Mouse (Mus musculus) heart, embryonic 15.5 days (tissue): ENCODE measurements around the gene Tbc1d21. TPM values are rescaled to one million over a fixed set of nuclear protein-coding genes. Genes with fewer than 3 reads are reported as not detected.

Experiments
- ATAC-seq: fragments of 200-750 bp; cut with Nextera tagmentation; replicated peaks from 2 replicates; pipeline ENCODE4 v1.8.0; 2017; ENCODE audit warnings: low read depth, moderate TSS enrichment; ENCODE audit not compliant: insufficient number of reproducible peaks, insufficient read depth, low FRiP score
- H3K27ac ChIP-seq: fragments of 300-500 bp; sonication (generic); 2 replicates; pipeline ENCODE4 v1.5.1; 2015; ENCODE audit warnings: mild to moderate bottlenecking, inconsistent platforms
- H3K27me3 ChIP-seq: fragments of 300-500 bp; sonication (generic); 2 replicates; pipeline ENCODE4 v1.6.1; 2015; ENCODE audit warnings: inconsistent platforms
- H3K36me3 ChIP-seq: fragments of 300-500 bp; sonication (generic); 2 replicates; pipeline ENCODE4 v1.6.1; 2015; ENCODE audit warnings: mild to moderate bottlenecking, inconsistent platforms
- H3K4me1 ChIP-seq: fragments of 300-500 bp; sonication (generic); replicated peaks from 2 replicates; pipeline ENCODE4 v1.6.1; 2015; ENCODE audit warnings: inconsistent platforms
- H3K4me2 ChIP-seq: fragments of 300-500 bp; sonication (generic); 2 replicates; pipeline ENCODE4 v1.6.1; 2015; ENCODE audit warnings: inconsistent platforms, mild to moderate bottlenecking, moderate library complexity
- H3K4me3 ChIP-seq: fragments of 300-500 bp; sonication (generic); 2 replicates; pipeline ENCODE4 v1.5.1; 2015; ENCODE audit warnings: mild to moderate bottlenecking, inconsistent platforms
- H3K9ac ChIP-seq: fragments of 300-500 bp; sonication (generic); 2 replicates; pipeline ENCODE4 v1.6.1; 2015; ENCODE audit warnings: mild to moderate bottlenecking, inconsistent platforms
- H3K9me3 ChIP-seq: fragments of 300-500 bp; sonication (generic); replicated peaks from 2 replicates; pipeline ENCODE4 v1.6.1; 2016; ENCODE audit warnings: inconsistent platforms
- whole genome bisulfite sequencing: fragments of 180-500 bp; shearing (Covaris S2); methylation state at CpG from one replicate; pipeline ENCODE4 v1.1.7; 2015; ENCODE audit warnings: mixed read lengths; 5-methylcytosine and 5-hydroxymethylcytosine counted together
- polyA plus RNA-seq: library from polyadenylated mRNA; unstranded; fragments of >200 nt; fragmentation: Nextera tagmentation; extraction: Ambion mirVana; gene quantifications from 2 replicates; pipeline ENCODE4 v1.2.1, GENCODE M21; 2015

Gene Tbc1d21
- polyA plus RNA-seq, 1 experiment from 2014 or later = not detected

DNA sequence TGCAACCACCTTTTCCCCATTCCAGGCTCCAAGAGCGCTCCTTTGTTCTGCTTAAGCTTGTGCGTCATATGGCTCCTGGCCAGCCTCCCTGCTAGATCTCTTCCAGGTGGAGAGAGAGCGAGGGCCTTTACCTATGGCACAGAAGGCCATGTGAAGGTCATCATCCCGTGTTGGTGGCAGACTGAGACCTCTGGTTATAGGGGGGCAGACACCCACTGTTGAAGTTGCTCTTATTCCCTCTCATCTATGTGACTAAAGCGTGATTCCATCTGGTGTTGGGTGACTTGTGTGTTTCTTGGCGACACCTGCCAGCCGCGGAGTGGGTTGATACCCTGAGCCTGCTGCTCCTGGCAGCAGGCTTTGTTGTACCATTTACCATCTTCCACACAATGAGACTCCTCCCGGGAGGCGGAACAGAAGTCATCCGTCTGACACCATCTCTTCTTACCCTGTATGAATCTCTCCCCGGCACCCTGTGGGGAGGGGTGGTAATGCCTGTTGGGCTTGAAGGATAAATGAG is 3.7 kb upstream of the Tbc1d21 start:
- no peaks in the 10 kb centered on the region for H3K9me3 ChIP-seq
- no peak overlapping the region for H3K4me3 ChIP-seq
- no peak overlapping the region for H3K4me2 ChIP-seq
- H3K4me1 ChIP-seq = peaks cover 3% of the 10 kb centered on the region; the same call in 1 of the 2 replicates
- no peak overlapping the region for H3K9ac ChIP-seq
- H3K36me3 ChIP-seq = no peaks in the 10 kb centered on the region
- ATAC-seq = no peak
- no peak overlapping the region for H3K27ac ChIP-seq
- H3K27me3 ChIP-seq = peaks cover 7% of the 10 kb centered on the region; the same call in 1 of the 2 replicates
- WGBS = 71% methylated on average over 12 of the region's 12 CpGs

DNA sequence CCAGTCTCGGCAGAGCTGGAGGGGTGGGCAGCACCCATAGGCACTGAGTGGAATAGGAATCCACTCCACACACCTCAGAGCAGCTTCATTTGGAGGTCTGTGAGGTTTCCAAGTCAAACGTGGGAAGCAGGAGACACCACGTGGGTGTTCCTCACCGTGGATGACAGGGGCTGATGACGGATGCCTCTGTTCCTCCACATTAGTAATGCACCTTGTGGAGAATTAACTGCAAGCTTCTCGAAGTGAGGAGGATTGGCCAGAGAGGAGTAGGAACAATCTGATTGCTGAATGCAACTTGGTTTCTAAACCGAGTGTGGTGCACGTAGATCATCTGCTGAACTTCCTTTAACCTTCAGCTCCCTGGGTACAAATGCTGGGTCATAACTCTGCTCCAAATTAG is 1.7 kb upstream of the Tbc1d21 start:
- no peak overlapping the region for H3K4me2 ChIP-seq
- no peak for ATAC-seq
- no peaks in the 10 kb centered on the region for H3K9me3 ChIP-seq
- H3K4me1 ChIP-seq = no peaks in the 10 kb centered on the region
- H3K27ac ChIP-seq = no peak overlapping the region
- H3K36me3 ChIP-seq = no peaks in the 10 kb centered on the region
- H3K27me3 ChIP-seq = peaks cover 7% of the 10 kb centered on the region; the same call in 1 of the 2 replicates
- WGBS = 45% methylated on average over 8 of the region's 8 CpGs
- H3K4me3 ChIP-seq = no peak overlapping the region
- H3K9ac ChIP-seq = no peak overlapping the region

DNA sequence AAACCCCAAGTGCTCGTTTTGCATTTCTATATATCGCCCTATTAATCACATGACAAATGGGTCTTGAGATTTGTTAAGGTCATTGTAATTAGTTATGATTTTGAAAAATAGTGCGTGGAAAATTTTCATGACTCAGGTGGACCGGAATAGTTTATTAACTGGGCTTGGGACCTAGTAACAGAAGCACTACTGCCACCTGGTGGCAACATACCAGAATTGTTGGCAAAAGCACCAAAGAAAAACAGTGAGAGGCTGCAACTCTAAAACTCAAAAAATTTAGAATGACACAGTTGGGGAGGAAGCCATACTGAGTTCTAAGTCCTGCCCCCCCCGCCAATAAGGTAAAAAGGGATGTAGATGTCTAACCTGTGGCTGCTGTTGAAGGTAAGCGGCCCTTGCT is 611 bp downstream of the Tbc1d21 start:
- Histone ChIP-seq H3K36me3 (no peaks in the 10 kb centered on the region), H3K27me3 (peaks cover under 1% of the 10 kb centered on the region; the same call in 1 of the 2 replicates), H3K9ac (no peak overlapping the region), H3K4me2 (no peak overlapping the region), H3K4me3 (no peak overlapping the region), H3K27ac (no peak overlapping the region), H3K4me1 (no peaks in the 10 kb centered on the region), H3K9me3 (no peaks in the 10 kb centered on the region)
- WGBS = 38% methylated on average over 6 of the region's 6 CpGs
- no peak for ATAC-seq

DNA sequence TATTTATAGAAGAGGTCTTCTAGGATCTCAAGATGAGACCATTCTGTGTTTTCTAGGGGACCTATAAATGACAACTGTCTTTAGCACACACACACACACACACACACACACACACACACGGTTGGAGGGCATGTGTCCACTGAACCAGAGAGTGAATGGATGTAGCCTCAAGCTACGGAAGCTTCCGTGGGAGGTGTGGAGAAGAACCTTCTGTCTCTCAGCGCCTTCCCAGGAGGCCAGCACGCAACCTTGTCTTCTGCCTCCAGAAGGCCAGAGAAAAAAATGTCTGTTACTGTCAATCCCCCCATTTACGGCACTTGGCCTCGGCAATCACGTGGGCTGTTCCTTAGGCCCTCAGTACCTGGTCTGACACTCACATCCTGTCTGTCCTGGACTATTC is 5.9 kb downstream of the Tbc1d21 start:
- Histone ChIP-seq H3K4me3 (no peak overlapping the region), H3K27ac (no peak overlapping the region), H3K36me3 (no peaks in the 10 kb centered on the region), H3K4me1 (no peaks in the 10 kb centered on the region), H3K9me3 (no peaks in the 10 kb centered on the region), H3K9ac (no peak overlapping the region), H3K4me2 (no peak overlapping the region), H3K27me3 (no peaks in the 10 kb centered on the region; the same call in 1 of the 2 replicates)
- WGBS = 78% methylated on average over 8 of the region's 8 CpGs
- no peak for ATAC-seq

DNA sequence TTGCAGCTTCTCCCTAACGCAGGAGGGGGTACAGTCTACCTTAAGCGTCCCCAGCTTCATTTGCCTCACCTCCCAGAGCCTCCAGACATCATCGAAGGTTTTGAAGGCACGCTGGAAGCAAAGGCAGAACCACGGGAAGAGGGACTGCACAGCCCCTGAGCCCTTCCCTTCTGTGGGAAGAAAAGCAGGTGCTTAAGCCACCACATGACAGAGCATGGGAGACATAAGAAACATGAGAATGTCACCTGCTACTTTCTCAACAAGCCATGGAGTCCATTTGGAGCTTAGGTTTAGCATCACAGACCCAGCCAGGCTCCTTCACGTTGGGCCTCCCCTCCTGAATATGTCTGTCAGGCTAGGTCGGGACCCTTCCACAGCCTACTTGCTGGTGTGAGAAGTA is 8.3 kb downstream of the Tbc1d21 start:
- no peak for ATAC-seq
- no peaks in the 10 kb centered on the region for H3K4me1 ChIP-seq
- no peak overlapping the region for H3K9ac ChIP-seq
- no peak overlapping the region for H3K4me2 ChIP-seq
- no peaks in the 10 kb centered on the region; the same call in 1 of the 2 replicates for H3K27me3 ChIP-seq
- 71% methylated on average over 7 of the region's 7 CpGs for WGBS
- H3K9me3 ChIP-seq = no peaks in the 10 kb centered on the region
- no peaks in the 10 kb centered on the region for H3K36me3 ChIP-seq
- H3K27ac ChIP-seq = no peak overlapping the region
- H3K4me3 ChIP-seq = no peak overlapping the region

DNA sequence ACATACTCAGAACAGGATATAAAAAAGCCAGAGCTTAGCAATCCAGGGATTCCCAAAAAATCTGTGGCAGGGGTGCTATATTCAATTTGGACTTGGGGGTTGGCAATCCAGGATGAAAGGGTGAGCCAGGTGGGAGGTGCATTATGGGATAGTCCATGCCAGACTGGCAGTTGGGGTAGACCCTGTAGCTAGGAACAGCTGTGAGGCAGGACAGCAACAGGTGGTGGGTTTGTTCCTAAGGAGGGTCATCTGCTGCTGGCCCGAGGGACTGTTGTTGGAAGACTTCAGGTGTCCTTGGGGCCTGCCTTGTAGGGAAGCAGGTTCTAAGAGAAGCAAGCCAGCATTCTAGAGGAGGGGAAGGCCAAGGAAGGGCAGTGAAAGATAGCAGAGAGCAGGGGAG is 8.9 kb downstream of the Tbc1d21 start:
- Histone ChIP-seq H3K27me3 (no peaks in the 10 kb centered on the region; the same call in 1 of the 2 replicates), H3K9ac (no peak overlapping the region), H3K36me3 (no peaks in the 10 kb centered on the region), H3K9me3 (no peaks in the 10 kb centered on the region), H3K27ac (no peak overlapping the region), H3K4me3 (no peak overlapping the region), H3K4me2 (no peak overlapping the region), H3K4me1 (no peaks in the 10 kb centered on the region)
- ATAC-seq = no peak
- WGBS = 94% methylated on average over 1 of the region's 1 CpGs

DNA sequence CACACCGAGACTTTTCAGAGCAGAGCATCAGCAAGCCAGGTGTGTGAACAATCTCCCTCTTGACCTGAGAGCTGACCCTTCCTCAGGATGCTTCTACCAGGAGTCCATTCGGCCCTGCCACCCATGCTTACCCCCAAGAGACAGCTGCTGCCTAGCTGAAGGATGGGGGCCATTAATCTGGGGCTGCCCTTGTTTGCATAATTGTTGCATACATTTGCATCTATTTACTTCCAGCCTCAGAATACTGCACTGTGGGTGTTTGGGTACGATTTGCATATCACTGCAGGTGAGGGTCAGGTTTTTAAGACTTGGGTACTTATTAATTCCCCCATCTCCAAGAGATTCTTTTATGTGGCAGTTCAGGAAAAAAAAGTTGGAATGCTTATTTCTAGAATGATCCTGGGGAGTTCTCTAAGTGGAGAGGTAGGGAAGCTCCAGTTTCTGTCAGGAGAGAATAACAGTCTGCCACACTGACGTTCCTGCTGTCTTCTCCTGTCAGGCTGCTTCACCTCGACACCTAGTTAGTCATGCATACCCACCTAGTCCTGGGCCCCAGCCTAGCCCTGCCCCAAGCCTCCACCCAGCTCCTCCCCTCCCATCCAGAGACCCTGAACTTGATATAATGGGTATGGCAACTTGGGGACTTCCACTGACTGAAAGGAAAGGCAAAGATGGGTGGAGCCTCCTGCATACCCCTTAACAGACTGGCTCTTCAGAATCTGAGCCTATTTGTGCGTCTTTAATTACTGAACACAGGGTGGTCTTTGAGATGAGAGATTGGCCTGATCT is 14.8 kb downstream of the Tbc1d21 start:
- Histone ChIP-seq H3K36me3 (no peaks in the 10 kb centered on the region), H3K4me3 (no peak overlapping the region), H3K4me2 (no peak overlapping the region), H3K4me1 (no peaks in the 10 kb centered on the region), H3K27me3 (no peaks in the 10 kb centered on the region), H3K9me3 (no peaks in the 10 kb centered on the region), H3K9ac (no peak overlapping the region), H3K27ac (no peak overlapping the region)
- ATAC-seq = no peak
- 26% methylated on average over 6 of the region's 6 CpGs for WGBS

DNA sequence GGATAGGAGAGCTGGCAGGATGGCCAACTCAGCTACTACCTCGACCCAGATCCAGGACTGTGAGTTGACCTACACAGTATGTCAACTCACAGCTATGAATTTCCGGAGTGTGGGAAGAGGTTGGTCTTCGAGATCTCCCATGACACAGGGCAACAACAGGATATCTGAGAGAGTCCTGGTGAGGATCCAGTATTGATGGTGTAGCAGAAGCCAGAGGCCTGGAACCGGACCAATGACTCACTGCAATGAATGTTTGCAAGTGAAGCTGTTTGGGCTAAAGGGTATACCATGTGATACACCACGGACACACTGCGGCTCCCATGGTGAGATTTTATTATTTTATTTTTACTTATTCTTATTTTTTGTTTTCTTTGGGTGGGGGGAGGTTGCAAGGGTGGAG is 15.6 kb downstream of the Tbc1d21 start:
- Histone ChIP-seq H3K9me3 (no peaks in the 10 kb centered on the region), H3K4me3 (no peak overlapping the region), H3K4me2 (no peak overlapping the region), H3K9ac (no peak overlapping the region), H3K27ac (no peak overlapping the region), H3K36me3 (no peaks in the 10 kb centered on the region), H3K4me1 (no peaks in the 10 kb centered on the region), H3K27me3 (no peaks in the 10 kb centered on the region)
- no peak for ATAC-seq
- WGBS = 81% methylated on average over 6 of the region's 6 CpGs

DNA sequence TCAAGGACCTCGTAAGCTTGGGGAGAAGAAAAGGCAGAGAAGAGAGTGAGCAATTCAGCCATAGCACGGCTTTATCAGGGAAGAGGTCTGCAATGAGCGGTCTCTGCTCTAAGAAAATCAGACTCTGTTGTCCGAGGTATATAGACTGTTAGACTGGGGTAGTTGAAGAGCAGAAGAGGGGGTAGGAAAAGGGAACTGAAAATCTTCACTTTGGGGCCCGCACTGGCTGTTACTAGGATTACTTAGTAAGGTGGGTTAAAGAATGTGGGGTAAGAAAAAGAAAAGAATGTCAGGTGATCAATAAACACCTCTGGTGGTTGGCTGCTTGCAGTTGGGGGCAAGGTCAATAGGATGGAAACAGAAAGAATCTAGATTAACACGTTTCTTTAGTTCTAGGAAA is 17.0 kb downstream of the Tbc1d21 start:
- Histone ChIP-seq H3K4me2 (no peak overlapping the region), H3K36me3 (no peaks in the 10 kb centered on the region), H3K4me1 (no peaks in the 10 kb centered on the region), H3K9me3 (no peaks in the 10 kb centered on the region), H3K4me3 (no peak overlapping the region), H3K27ac (no peak overlapping the region), H3K9ac (no peak overlapping the region), H3K27me3 (no peaks in the 10 kb centered on the region)
- WGBS = 86% methylated on average over 6 of the region's 6 CpGs
- ATAC-seq = no peak

DNA sequence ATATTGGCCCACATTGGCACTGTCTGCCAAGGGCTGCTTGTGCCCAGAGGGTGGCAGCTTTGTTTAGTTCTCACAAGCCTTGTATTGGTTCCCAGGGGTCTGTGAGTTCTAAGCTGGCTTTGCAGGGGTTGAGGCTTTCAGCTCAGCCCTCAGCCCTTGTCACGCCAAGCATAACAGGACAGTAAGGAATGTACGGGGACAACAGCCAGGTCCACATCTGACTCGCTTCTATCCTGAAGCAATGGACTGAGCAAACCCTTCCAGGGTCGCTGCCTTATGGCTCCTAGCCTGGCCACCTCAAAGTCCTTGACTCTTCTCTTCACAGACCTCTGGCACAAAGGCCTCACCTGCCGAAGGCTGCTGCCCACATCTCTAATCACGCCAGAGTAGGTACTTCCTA is 22.5 kb downstream of the Tbc1d21 start:
- no peak overlapping the region for H3K9ac ChIP-seq
- no peaks in the 10 kb centered on the region for H3K36me3 ChIP-seq
- WGBS = 77% methylated on average over 6 of the region's 6 CpGs
- no peak overlapping the region for H3K4me3 ChIP-seq
- no peak overlapping the region for H3K27ac ChIP-seq
- no peak overlapping the region for H3K4me2 ChIP-seq
- H3K27me3 ChIP-seq = no peaks in the 10 kb centered on the region
- ATAC-seq = no peak
- 0 out of 2 replicates have a peak, but pooled peaks cover 3% of the 10 kb centered on the region for H3K4me1 ChIP-seq
- no peaks in the 10 kb centered on the region for H3K9me3 ChIP-seq

DNA sequence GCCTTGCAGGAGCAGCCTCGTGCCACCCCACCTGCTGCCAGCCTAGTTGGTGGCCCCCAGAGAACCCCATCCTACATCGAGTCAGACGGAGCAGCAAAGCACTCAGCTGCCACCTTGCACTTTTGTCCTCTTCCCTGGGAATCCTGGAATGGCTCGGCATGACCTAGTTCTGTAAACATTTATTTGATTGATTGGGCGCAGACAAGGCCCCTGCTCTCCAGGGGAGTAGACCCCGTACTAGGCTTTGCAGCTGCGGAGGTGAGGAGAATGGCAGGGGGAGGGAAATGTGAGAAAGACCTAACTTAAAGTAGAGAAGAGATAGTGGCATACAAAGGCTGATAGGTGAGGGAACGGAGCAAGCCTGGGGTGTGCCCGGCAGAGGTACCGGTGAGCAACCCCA is 23.8 kb downstream of the Tbc1d21 start:
- Histone ChIP-seq H3K27ac (no peak overlapping the region), H3K9ac (no peak overlapping the region), H3K4me2 (no peak overlapping the region), H3K9me3 (no peaks in the 10 kb centered on the region), H3K36me3 (no peaks in the 10 kb centered on the region), H3K4me3 (no peak overlapping the region), H3K4me1 (0 out of 2 replicates have a peak, but pooled peaks cover 3% of the 10 kb centered on the region), H3K27me3 (no peaks in the 10 kb centered on the region)
- ATAC-seq = no peak
- 20% methylated on average over 10 of the region's 10 CpGs for WGBS

DNA sequence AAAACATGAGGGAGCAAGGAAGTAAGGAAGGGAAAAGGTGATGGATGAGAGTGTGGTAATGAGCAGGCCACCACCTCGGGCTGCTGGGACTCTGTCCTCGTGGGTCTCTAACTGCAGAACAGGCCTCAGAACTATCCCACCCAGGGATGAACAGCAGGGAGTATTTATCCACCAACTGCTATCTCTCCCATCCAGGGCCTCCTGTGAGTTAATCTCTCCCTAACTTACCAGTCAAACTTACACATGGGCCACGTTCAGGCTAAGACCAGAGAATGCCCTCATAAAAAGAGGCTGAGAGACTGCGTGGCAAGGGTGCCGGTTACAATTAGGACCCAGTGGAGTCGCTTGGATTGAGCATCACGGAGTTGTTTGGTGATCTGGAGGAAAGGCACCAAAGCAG is 24.3 kb downstream of the Tbc1d21 start:
- H3K27ac ChIP-seq = no peak overlapping the region
- no peaks in the 10 kb centered on the region for H3K27me3 ChIP-seq
- no peak overlapping the region for H3K9ac ChIP-seq
- H3K4me1 ChIP-seq = 0 out of 2 replicates have a peak, but pooled peaks cover 3% of the 10 kb centered on the region
- H3K36me3 ChIP-seq = no peaks in the 10 kb centered on the region
- H3K9me3 ChIP-seq = no peaks in the 10 kb centered on the region
- H3K4me3 ChIP-seq = no peak overlapping the region
- no peak overlapping the region for H3K4me2 ChIP-seq
- 54% methylated on average over 7 of the region's 7 CpGs for WGBS
- ATAC-seq = no peak
